In the genomic region with DNA sequence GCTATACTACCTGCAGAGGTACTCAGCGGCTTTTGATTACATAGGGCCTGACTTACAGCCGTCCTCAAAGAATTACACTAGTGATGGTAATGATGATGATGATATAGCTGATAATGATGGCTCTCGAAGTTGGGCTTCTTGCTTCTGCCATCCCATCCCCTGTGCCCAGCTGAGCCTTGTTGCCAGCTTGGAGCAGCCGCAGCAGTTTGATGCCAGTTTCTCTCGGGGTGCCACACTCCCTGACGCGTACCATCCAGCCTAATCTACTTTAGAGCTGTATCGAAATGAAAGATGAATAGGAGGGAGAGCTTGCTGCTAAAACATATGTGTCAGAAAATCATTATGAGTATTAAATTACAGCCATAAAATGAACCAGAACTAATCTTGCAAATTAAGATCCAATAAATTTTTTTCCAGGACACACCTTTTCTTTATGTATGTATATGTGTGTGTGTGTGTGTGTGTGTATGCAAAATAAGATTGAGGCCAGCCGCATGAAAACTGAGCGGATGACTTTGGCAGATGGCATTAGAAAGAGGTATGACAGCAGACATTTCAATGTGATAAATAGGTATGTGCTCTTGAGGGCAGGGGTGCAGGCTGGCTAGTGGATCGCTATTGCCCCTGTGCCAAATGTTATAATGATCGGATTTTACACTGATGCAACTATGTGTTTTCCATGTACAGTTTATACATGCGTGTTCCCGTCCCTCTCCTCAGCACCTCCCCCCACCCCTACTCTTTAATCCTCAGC, we compare ENCODE assay signal across 9 mouse cellular contexts.
A peak's percentile ranks its signal among the peaks of the same experiment; 100 is the strongest.
DNase-seq lines count a peak whose midpoint lies in the region; ATAC-seq and TF ChIP-seq lines count a peak whose summit lies in the region.
"Had no signal": no experiment of that assay in that cellular context is flagged by ENCODE, and none has a peak within 500 bp of the region (broad histone marks: within the 10 kb centered on the region; RNA-seq: fewer than 3 reads in every experiment).

No protein-coding gene starts in this region.

- H3K4me2 ChIP-seq in heart, embryonic 12.5 days = peak overlapping the region; percentile 45; the same call in 1 of the 2 replicates
- peak overlapping the region; percentile 27; the same call in 1 of the 2 replicates for H3K4me2 ChIP-seq in lung, postnatal 0 days (replicated peaks; ENCODE audit: low read depth, low read length)
- H3K4me2 ChIP-seq in intestine, embryonic 14.5 days (ENCODE audit: low read length) = no peak overlapping the region; the same call in 1 of the 2 replicates
- peak overlapping the region; percentile 46; the same call in 1 of the 2 replicates for H3K4me2 ChIP-seq in stomach, embryonic 16.5 days (ENCODE audit: low read depth, low read length)

- no peaks in the 10 kb centered on the region for H3K27me3 ChIP-seq in heart, embryonic 12.5 days (replicated peaks)
- H3K27me3 ChIP-seq in lung, postnatal 0 days (replicated peaks; ENCODE audit: insufficient read depth, low read length) = no peaks in the 10 kb centered on the region
- no peaks in the 10 kb centered on the region for H3K27me3 ChIP-seq in intestine, embryonic 14.5 days (replicated peaks; ENCODE audit: control insufficient read depth, insufficient read depth, low read length)
- H3K27me3 ChIP-seq in stomach, embryonic 16.5 days (ENCODE audit: control insufficient read depth, insufficient read depth, low read length) = no peaks in the 10 kb centered on the region

- no peak for ATAC-seq in heart, embryonic 12.5 days (ENCODE audit: insufficient number of reproducible peaks, low FRiP score)
- ATAC-seq in lung, postnatal 0 days = no peak
- ATAC-seq in intestine, embryonic 14.5 days (replicated peaks; ENCODE audit: low FRiP score, low TSS enrichment, low read depth) = no peak
- ATAC-seq in stomach, embryonic 16.5 days (ENCODE audit: insufficient read depth, low FRiP score) = no peak

- TF ChIP-seq CTCF in lung, postnatal 0 days (IDR thresholded peaks at IDR 0.05) = no peak

- H3K4me3 ChIP-seq in heart, embryonic 12.5 days = no peak overlapping the region
- no peak overlapping the region for H3K4me3 ChIP-seq in lung, postnatal 0 days (ENCODE audit: low read depth, low read length)
- H3K4me3 ChIP-seq in intestine, embryonic 14.5 days (ENCODE audit: low read depth, low read length) = no peak overlapping the region
- H3K4me3 ChIP-seq in stomach, embryonic 16.5 days (replicated peaks; ENCODE audit: low read length) = no peak overlapping the region

- TF ChIP-seq EP300 in lung, postnatal 0 days (IDR thresholded peaks at IDR 0.05) = no peak

- WGBS in heart, embryonic 12.5 days = 85% methylated on average over 14 of the region's 14 CpGs
- 72% methylated on average over 14 of the region's 14 CpGs for WGBS in lung, postnatal 0 days
- 78% methylated on average over 14 of the region's 14 CpGs for WGBS in intestine, embryonic 14.5 days
- WGBS in stomach, embryonic 16.5 days = 75% methylated on average over 14 of the region's 14 CpGs

- no peak overlapping the region for H3K9ac ChIP-seq in heart, embryonic 12.5 days
- no peak overlapping the region for H3K9ac ChIP-seq in lung, postnatal 0 days (replicated peaks; ENCODE audit: low read depth)
- no peak overlapping the region for H3K9ac ChIP-seq in intestine, embryonic 14.5 days (ENCODE audit: low read length)
- H3K9ac ChIP-seq in stomach, embryonic 16.5 days (ENCODE audit: low read length) = no peak overlapping the region

- H3K4me1 ChIP-seq in heart, embryonic 12.5 days (replicated peaks) = peaks cover 43% of the 10 kb centered on the region
- no peaks in the 10 kb centered on the region; the same call in 1 of the 2 replicates for H3K4me1 ChIP-seq in lung, postnatal 0 days (ENCODE audit: insufficient read depth, low read depth, low read length)
- peaks cover 21% of the 10 kb centered on the region for H3K4me1 ChIP-seq in intestine, embryonic 14.5 days (replicated peaks; ENCODE audit: control insufficient read depth, insufficient read depth, low read length)
- H3K4me1 ChIP-seq in stomach, embryonic 16.5 days (ENCODE audit: control insufficient read depth, insufficient read depth, low read length) = peaks cover 22% of the 10 kb centered on the region

- H3K36me3 ChIP-seq in heart, embryonic 12.5 days = peaks cover 3% of the 10 kb centered on the region; the same call in 1 of the 2 replicates
- no peaks in the 10 kb centered on the region for H3K36me3 ChIP-seq in lung, postnatal 0 days (ENCODE audit: insufficient read depth, low read length)
- H3K36me3 ChIP-seq in intestine, embryonic 14.5 days (ENCODE audit: control insufficient read depth, insufficient read depth, low read length) = no peaks in the 10 kb centered on the region
- H3K36me3 ChIP-seq in stomach, embryonic 16.5 days (ENCODE audit: control insufficient read depth, insufficient read depth, low read length) = no peaks in the 10 kb centered on the region

- peaks cover 15% of the 10 kb centered on the region for H3K9me3 ChIP-seq in heart, embryonic 12.5 days (replicated peaks)
- H3K9me3 ChIP-seq in lung, postnatal 0 days (ENCODE audit: low read length) = no peaks in the 10 kb centered on the region
- H3K9me3 ChIP-seq in intestine, embryonic 14.5 days (ENCODE audit: control insufficient read depth, low read length) = peaks cover 5% of the 10 kb centered on the region; the same call in 1 of the 2 replicates
- peaks cover 10% of the 10 kb centered on the region; the same call in 1 of the 2 replicates for H3K9me3 ChIP-seq in stomach, embryonic 16.5 days (replicated peaks; ENCODE audit: control insufficient read depth, low read length)

- DNase-seq in heart, adult 9 months (ENCODE audit: low spot score in 2 of 2) = no peak
- DNase-seq in lung, postnatal 0 days (ENCODE audit: low spot score) = no peak
- DNase-seq in lung, postnatal 10 days = no peak
- DNase-seq in intestine, embryonic 14.5 days (ENCODE audit: low spot score) = no peak
- DNase-seq in urinary bladder, adult 18-20 months (ENCODE audit: low spot score in 2 of 2) = no peak
- DNase-seq in layer of hippocampus, adult 9-11 months = no peak
- DNase-seq: embryo, embryonic 11 days had no signal

- peak overlapping the region; percentile 79; the same call in 1 of the 2 replicates for H3K27ac ChIP-seq in heart, embryonic 12.5 days (ENCODE audit: poor library complexity, severe bottlenecking)
- H3K27ac ChIP-seq in lung, postnatal 0 days (ENCODE audit: low read length) = 0 out of 2 replicates have a peak overlapping the region, but pooled peaks have one; percentile 9
- peak overlapping the region; percentile 33; the same call in 1 of the 2 replicates for H3K27ac ChIP-seq in intestine, embryonic 14.5 days (ENCODE audit: low read depth)
- H3K27ac ChIP-seq in stomach, embryonic 16.5 days (ENCODE audit: low read length) = no peak overlapping the region
